Mouse (Mus musculus): ENCODE measurements around the gene Bloc1s5. TPM values are rescaled to one million over a fixed set of nuclear protein-coding genes. Genes with fewer than 3 reads are reported as not detected.

Gene Bloc1s5
- total RNA-seq, 1 experiment = 3.4 TPM

DNA sequence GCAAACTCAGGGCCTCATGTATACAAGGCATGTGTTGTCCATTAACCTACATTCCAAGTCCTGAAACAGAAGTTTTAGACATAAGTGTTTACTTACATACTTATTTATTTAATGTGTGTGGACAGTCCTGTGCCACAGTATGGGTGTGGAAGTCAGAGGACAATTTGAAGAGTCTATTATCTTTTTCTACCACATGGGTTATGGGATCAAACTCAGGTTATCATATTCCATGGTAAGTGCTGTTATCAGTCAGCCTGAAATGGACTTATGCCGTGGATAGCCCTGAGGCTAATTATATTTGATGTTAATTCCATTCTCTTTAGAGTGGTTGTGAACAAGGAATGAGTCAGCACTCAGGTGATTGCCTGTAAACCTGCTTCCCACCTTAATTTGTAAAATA lies 29.8 kb upstream of the Bloc1s5 start:
- TF ChIP-seq HCFC1 (IDR thresholded peaks at IDR 0.05; ENCODE audit: borderline replicate concordance, insufficient read depth, low read length) (no peak), MAFK (IDR thresholded peaks at IDR 0.05; ENCODE audit: insufficient read depth, low read depth, low read length) (peak; percentile 32; the same call in 1 of the 2 replicates)

DNA sequence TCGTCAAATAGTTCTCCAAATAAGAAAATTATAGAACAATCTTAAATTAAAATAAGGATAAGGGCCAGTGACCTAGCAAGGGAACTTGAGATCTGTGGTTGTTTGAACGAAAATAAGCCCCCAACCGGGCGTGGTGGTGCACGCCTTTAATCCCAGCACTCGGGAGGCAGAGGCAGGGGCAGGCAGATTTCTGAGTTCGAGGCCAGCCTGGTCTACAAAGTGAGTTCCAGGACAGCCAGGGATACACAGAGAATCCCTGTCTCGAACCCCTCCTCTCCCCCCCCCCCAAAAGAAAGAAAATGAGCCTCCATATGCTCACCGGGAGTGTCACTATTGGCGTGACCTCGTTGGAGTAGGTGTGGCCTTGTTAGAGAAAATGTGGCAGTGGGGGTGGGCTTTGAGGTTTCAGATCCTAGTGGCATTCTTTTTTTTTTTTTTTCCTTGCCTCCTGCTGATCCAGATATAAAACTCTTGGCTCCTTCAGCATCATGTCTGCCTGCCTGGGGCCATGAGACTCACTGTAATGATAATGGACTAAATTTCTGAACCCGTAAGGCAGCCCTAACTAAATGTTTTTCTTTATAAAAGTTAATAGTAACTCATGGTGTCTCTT lies 24.7 kb upstream of the Bloc1s5 start:
- H3K36me3 ChIP-seq (ENCODE audit: control insufficient read depth, insufficient read depth, low read length, poor library complexity, severe bottlenecking) = peaks cover 16% of the 10 kb centered on the region
- peaks cover 0 to 5% of the 10 kb centered on the region in 2 experiments; a peak in 1 of 4 replicates for H3K4me1 ChIP-seq (ENCODE audit: control insufficient read depth in 2 of 2, insufficient read depth in 2 of 2, low read length in 2 of 2, poor library complexity in 1 of 2)
- H3K27ac ChIP-seq (ENCODE audit: insufficient read depth, low read depth, low read length, poor library complexity, severe bottlenecking) = peak overlapping the region; percentile 77; the same call in 1 of the 2 replicates
- peak overlapping the region in 1 of 2 experiments; percentile 87; a peak in 2 of 4 replicates for H3K4me3 ChIP-seq (ENCODE audit: insufficient read depth in 1 of 2, low read depth in 1 of 2, low read length in 2 of 2, poor library complexity in 1 of 2, severe bottlenecking in 1 of 2)
- in situ Hi-C loops (cut with MboI; ENCODE audit: low sequenced_read_pairs in 2 of 2, unreplicated experiment in 2 of 2) = no loop called here
- no peaks in the 10 kb centered on the region for H3K9me3 ChIP-seq (ENCODE audit: control insufficient read depth, insufficient read depth, low read depth, low read length)
- H3K9ac ChIP-seq (ENCODE audit: insufficient read depth, low read depth, low read length, poor library complexity, severe bottlenecking) = no peak overlapping the region
- no peak for DNase-seq (ENCODE audit: low read depth, low spot score)
- TF ChIP-seq ZNF384 (IDR thresholded peaks at IDR 0.05; ENCODE audit: low read depth, low read length) (peak; percentile 74; the same call in 1 of the 2 replicates), HCFC1 (IDR thresholded peaks at IDR 0.05; ENCODE audit: borderline replicate concordance, insufficient read depth, low read length) (no peak)

More for the DNA sequence above, 29.8 kb upstream of the Bloc1s5 start:
- H3K9me3 ChIP-seq (ENCODE audit: control insufficient read depth, insufficient read depth, low read depth, low read length) = no peaks in the 10 kb centered on the region
- H3K27ac ChIP-seq (ENCODE audit: insufficient read depth, low read depth, low read length, poor library complexity, severe bottlenecking) = no peak overlapping the region
- in situ Hi-C loops (cut with MboI; ENCODE audit: low sequenced_read_pairs in 2 of 2, unreplicated experiment in 2 of 2) = no loop called here
- H3K4me1 ChIP-seq (ENCODE audit: control insufficient read depth in 2 of 2, insufficient read depth in 2 of 2, low read length in 2 of 2, poor library complexity in 1 of 2) = peaks cover 0 to 3% of the 10 kb centered on the region in 2 experiments; a peak in 1 of 4 replicates
- no peak overlapping the region for H3K9ac ChIP-seq (ENCODE audit: insufficient read depth, low read depth, low read length, poor library complexity, severe bottlenecking)
- no peaks in the 10 kb centered on the region for H3K36me3 ChIP-seq (ENCODE audit: control insufficient read depth, insufficient read depth, low read length, poor library complexity, severe bottlenecking)
- no peak for DNase-seq (ENCODE audit: low read depth, low spot score)
- H3K4me3 ChIP-seq (ENCODE audit: insufficient read depth in 1 of 2, low read depth in 1 of 2, low read length in 2 of 2, poor library complexity in 1 of 2, severe bottlenecking in 1 of 2) = no peak overlapping the region

- Histone ChIP-seq H3K4me1 (ENCODE audit: control insufficient read depth in 2 of 2, insufficient read depth in 2 of 2, low read length in 2 of 2, poor library complexity in 1 of 2) (peaks cover 0 to 5% of the 10 kb centered on the region in 2 experiments; a peak in 2 of 4 replicates), H3K9ac (ENCODE audit: insufficient read depth, low read depth, low read length, poor library complexity, severe bottlenecking) (peak within 1 kb of the TSS; percentile 99), H3K27ac (ENCODE audit: insufficient read depth, low read depth, low read length, poor library complexity, severe bottlenecking) (peak within 1 kb of the TSS; percentile 91), H3K4me3 (ENCODE audit: insufficient read depth in 1 of 2, low read depth in 1 of 2, low read length in 2 of 2, poor library complexity in 1 of 2, severe bottlenecking in 1 of 2) (peak within 1 kb of the TSS; percentile 87 to 99), H3K36me3 (ENCODE audit: control insufficient read depth, insufficient read depth, low read length, poor library complexity, severe bottlenecking) (peaks cover 20% of the 10 kb centered on the region), H3K9me3 (ENCODE audit: control insufficient read depth, insufficient read depth, low read depth, low read length) (no peaks in the 10 kb centered on the region)
- DNase-seq (ENCODE audit: low read depth, low spot score) = peak; percentile 95
- TF ChIP-seq HCFC1 (IDR thresholded peaks at IDR 0.05; ENCODE audit: borderline replicate concordance, insufficient read depth, low read length) (peak; percentile 58; the same call in 1 of the 2 replicates), MAFK (IDR thresholded peaks at IDR 0.05; ENCODE audit: insufficient read depth, low read depth, low read length) (no peak)
- in situ Hi-C loops (cut with MboI; ENCODE audit: low sequenced_read_pairs in 2 of 2, unreplicated experiment in 2 of 2) = no loop called here
Observed at GRCm38 (mm10) chr13:38658528-38659280, 23.8 kb upstream of the Bloc1s5 start, which contains the start of gene Eef1e1. TSS of gene Eef1e1 (minus strand) at chr13:38659058.

DNA sequence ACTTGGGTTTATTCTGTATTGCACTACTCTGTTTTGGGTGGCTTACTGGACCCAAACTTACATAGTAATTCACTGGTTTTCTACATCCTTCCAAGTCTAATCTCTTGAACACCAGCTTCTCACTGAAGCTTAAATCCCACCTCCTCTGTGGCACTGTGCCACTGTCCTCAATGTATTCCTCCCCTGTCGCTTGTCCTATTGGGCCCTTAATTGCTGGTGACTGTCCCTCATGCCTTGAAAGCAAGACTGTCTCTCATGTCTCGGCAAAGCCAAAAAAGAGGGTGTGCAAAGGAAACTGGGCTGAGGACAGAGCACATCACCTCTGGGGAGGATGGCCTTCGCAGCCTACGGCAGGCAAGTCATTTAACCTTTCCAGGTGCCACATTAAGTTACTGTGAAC lies 23.0 kb upstream of the Bloc1s5 start:
- Histone ChIP-seq H3K4me3 (ENCODE audit: insufficient read depth in 1 of 2, low read depth in 1 of 2, low read length in 2 of 2, poor library complexity in 1 of 2, severe bottlenecking in 1 of 2) (peak overlapping the region; percentile 87 to 99), H3K36me3 (ENCODE audit: control insufficient read depth, insufficient read depth, low read length, poor library complexity, severe bottlenecking) (peaks cover 25% of the 10 kb centered on the region), H3K9ac (ENCODE audit: insufficient read depth, low read depth, low read length, poor library complexity, severe bottlenecking) (peak overlapping the region; percentile 99), H3K27ac (ENCODE audit: insufficient read depth, low read depth, low read length, poor library complexity, severe bottlenecking) (no peak overlapping the region), H3K9me3 (ENCODE audit: control insufficient read depth, insufficient read depth, low read depth, low read length) (no peaks in the 10 kb centered on the region), H3K4me1 (ENCODE audit: control insufficient read depth in 2 of 2, insufficient read depth in 2 of 2, low read length in 2 of 2, poor library complexity in 1 of 2) (peaks cover 0 to 5% of the 10 kb centered on the region in 2 experiments; a peak in 2 of 4 replicates)
- in situ Hi-C loops (cut with MboI; ENCODE audit: low sequenced_read_pairs in 2 of 2, unreplicated experiment in 2 of 2) = no loop called here
- no peak for DNase-seq (ENCODE audit: low read depth, low spot score)
- no peak for TF ChIP-seq ZC3H11A (IDR thresholded peaks at IDR 0.05; ENCODE audit: borderline replicate concordance, low read depth, low read length)
- no peak for TF ChIP-seq ZNF384 (IDR thresholded peaks at IDR 0.05; ENCODE audit: low read depth, low read length)
- no peak for TF ChIP-seq HCFC1 (IDR thresholded peaks at IDR 0.05; ENCODE audit: borderline replicate concordance, insufficient read depth, low read length)
- no peak for TF ChIP-seq MAFK (IDR thresholded peaks at IDR 0.05; ENCODE audit: insufficient read depth, low read depth, low read length)
- TF ChIP-seq CHD2 (IDR thresholded peaks at IDR 0.05; ENCODE audit: low read depth, low read length) = no peak

All from ES-E14 (cell line).